ENCODE assay signal across 32 mouse cellular contexts in genomic region chr5:90771369-90771768, GRCm38 (mm10). TPM values are rescaled to one million over a fixed set of nuclear protein-coding genes. Genes with fewer than 3 reads are reported as not detected.
DNase-seq lines count a peak whose midpoint lies in the region; ATAC-seq and TF ChIP-seq lines count a peak whose summit lies in the region.
"Had no signal": no experiment of that assay in that cellular context is flagged by ENCODE, and none has a peak within 500 bp of the region (broad histone marks: within the 10 kb centered on the region; RNA-seq: fewer than 3 reads in every experiment).

No protein-coding gene starts in this region.

- no peak for TF ChIP-seq EP300 in liver, postnatal 0 days (IDR thresholded peaks at IDR 0.05; ENCODE audit: low read depth)

- WGBS in liver, postnatal 0 days (ENCODE audit: insufficient replicate concordance): 38% methylated on average over 3 of the region's 3 CpGs
- 59% methylated on average over 3 of the region's 3 CpGs for WGBS in liver, embryonic 11.5 days
- WGBS in hindbrain, postnatal 0 days: 77% methylated on average over 3 of the region's 3 CpGs

- H3K4me2 ChIP-seq in liver, postnatal 0 days (ENCODE audit: low read depth, low read length): peak overlapping the region; percentile 22; the same call in 1 of the 2 replicates
- no peak overlapping the region; the same call in 1 of the 2 replicates for H3K4me2 ChIP-seq in liver, embryonic 11.5 days
- H3K4me2 ChIP-seq in hindbrain, postnatal 0 days (ENCODE audit: low read depth, low read length): no peak overlapping the region
- H3K4me2 ChIP-seq: forebrain, embryonic 15.5 days; hindbrain, embryonic 14.5 days; midbrain, embryonic 15.5 days; neural tube, embryonic 12.5 days had no signal

- intact Hi-C loops in gastrocnemius, adult 2 months (cut with DNase I): no loop called here
- intact Hi-C loops in gastrocnemius, postnatal 36 days (cut with DNase I): no loop called here

- H3K9me3 ChIP-seq in liver, postnatal 0 days (ENCODE audit: low read length): no peaks in the 10 kb centered on the region
- no peaks in the 10 kb centered on the region for H3K9me3 ChIP-seq in liver, embryonic 11.5 days (ENCODE audit: control insufficient read depth, low read length)
- H3K9me3 ChIP-seq in hindbrain, postnatal 0 days (ENCODE audit: low read length): no peaks in the 10 kb centered on the region
- H3K9me3 ChIP-seq: embryonic facial prominence, embryonic 10.5 days; forebrain, embryonic 15.5 days; G1E; midbrain, embryonic 15.5 days; neural tube, embryonic 12.5 days had no signal

- H3K27ac ChIP-seq in gastrocnemius, adult 2 months: peak overlapping the region; percentile 43; the same call in 1 of the 2 replicates
- peak overlapping the region; percentile 46; the same call in 1 of the 2 replicates for H3K27ac ChIP-seq in liver, postnatal 0 days (ENCODE audit: low read depth)
- no peak overlapping the region; the same call in 1 of the 2 replicates for H3K27ac ChIP-seq in liver, embryonic 11.5 days (ENCODE audit: low read depth, low read length)
- no peak overlapping the region for H3K27ac ChIP-seq in hindbrain, postnatal 0 days
- H3K27ac ChIP-seq: embryonic facial prominence, embryonic 10.5 days; forebrain, embryonic 15.5 days; hindbrain, embryonic 14.5 days; left cerebral cortex, adult 2 months; midbrain, embryonic 15.5 days; neural tube, embryonic 12.5 days had no signal

- no peaks in the 10 kb centered on the region for H3K36me3 ChIP-seq in liver, postnatal 0 days (replicated peaks; ENCODE audit: insufficient read depth, low read length)
- no peaks in the 10 kb centered on the region for H3K36me3 ChIP-seq in liver, embryonic 11.5 days (ENCODE audit: control insufficient read depth, insufficient read depth, low read length)
- no peaks in the 10 kb centered on the region for H3K36me3 ChIP-seq in hindbrain, postnatal 0 days (ENCODE audit: insufficient read depth, low read length)
- H3K36me3 ChIP-seq: embryonic facial prominence, embryonic 10.5 days; forebrain, embryonic 15.5 days; G1E; midbrain, embryonic 15.5 days; neural tube, embryonic 12.5 days had no signal

- H3K4me3 ChIP-seq in gastrocnemius, adult 2 months: no peak overlapping the region
- no peak overlapping the region for H3K4me3 ChIP-seq in liver, postnatal 0 days (ENCODE audit: low read depth, low read length)
- no peak overlapping the region for H3K4me3 ChIP-seq in liver, embryonic 11.5 days (ENCODE audit: low read depth, low read length)
- no peak overlapping the region for H3K4me3 ChIP-seq in hindbrain, postnatal 0 days (ENCODE audit: low read length)
- H3K4me3 ChIP-seq: embryonic facial prominence, embryonic 10.5 days; forebrain, embryonic 15.5 days; left cerebral cortex, adult 2 months; midbrain, embryonic 15.5 days; neural tube, embryonic 12.5 days had no signal

- no peak for DNase-seq in gastrocnemius, adult 2 months
- DNase-seq in gastrocnemius, postnatal 36 days: no peak
- DNase-seq in liver, postnatal 0 days: no peak
- DNase-seq in liver, embryonic 11.5 days (ENCODE audit: low spot score): no peak
- DNase-seq in skeletal muscle tissue, adult 2 months (ENCODE audit: low read depth, low spot score): peak; percentile 25
- DNase-seq in layer of hippocampus, postnatal 10 days (ENCODE audit: low spot score in 2 of 2): no peak
- DNase-seq in hindbrain, postnatal 0 days (ENCODE audit: low spot score): no peak
- DNase-seq: adrenal gland, postnatal 10 days; cerebellum, adult 9-10 months; gastrocnemius, postnatal 10 days; kidney, postnatal 4 days; layer of hippocampus, adult 9-11 months; lung, postnatal 10 days; right cerebral cortex, postnatal 14 days; spleen, adult 18-20 months had no signal

- no peaks in the 10 kb centered on the region for H3K27me3 ChIP-seq in liver, postnatal 0 days (ENCODE audit: insufficient read depth, low read length)
- H3K27me3 ChIP-seq in liver, embryonic 11.5 days (replicated peaks; ENCODE audit: control insufficient read depth, insufficient read depth, low read length): 0 out of 2 replicates have a peak, but pooled peaks cover 2% of the 10 kb centered on the region
- no peaks in the 10 kb centered on the region for H3K27me3 ChIP-seq in hindbrain, postnatal 0 days (ENCODE audit: insufficient read depth, low read length)
- H3K27me3 ChIP-seq: forebrain, embryonic 15.5 days; midbrain, embryonic 15.5 days; neural tube, embryonic 12.5 days had no signal

- no peak for TF ChIP-seq CTCF in gastrocnemius, adult 2 months (IDR thresholded peaks at IDR 0.05)
- no peak for TF ChIP-seq CTCF in liver, postnatal 0 days (IDR thresholded peaks at IDR 0.05; ENCODE audit: low read depth)
- TF ChIP-seq CTCF in hindbrain, postnatal 0 days (IDR thresholded peaks at IDR 0.05; ENCODE audit: low read depth): no peak

- H3K4me1 ChIP-seq in liver, postnatal 0 days (ENCODE audit: insufficient read depth): no peaks in the 10 kb centered on the region
- H3K4me1 ChIP-seq in liver, embryonic 11.5 days (replicated peaks; ENCODE audit: control insufficient read depth, insufficient read depth, low read length): peaks cover 8% of the 10 kb centered on the region
- H3K4me1 ChIP-seq in hindbrain, postnatal 0 days (ENCODE audit: insufficient read depth, low read length): no peaks in the 10 kb centered on the region
- H3K4me1 ChIP-seq: embryonic facial prominence, embryonic 10.5 days; forebrain, embryonic 15.5 days; midbrain, embryonic 15.5 days; neural tube, embryonic 12.5 days had no signal

- no peak overlapping the region for H3K9ac ChIP-seq in liver, postnatal 0 days (replicated peaks)
- no peak overlapping the region for H3K9ac ChIP-seq in liver, embryonic 11.5 days (ENCODE audit: low read depth, low read length)
- no peak overlapping the region for H3K9ac ChIP-seq in hindbrain, postnatal 0 days (replicated peaks; ENCODE audit: low read length)
- H3K9ac ChIP-seq: forebrain, embryonic 15.5 days; hindbrain, embryonic 14.5 days; midbrain, embryonic 15.5 days; neural tube, embryonic 12.5 days had no signal

- ATAC-seq in liver, postnatal 0 days: no peak
- ATAC-seq in liver, embryonic 11.5 days (replicated peaks; ENCODE audit: low FRiP score): no peak
- peak; percentile 62 for ATAC-seq in granulocyte monocyte progenitor cell, adult 5-6 weeks (replicated peaks; ENCODE audit: poor library complexity, severe bottlenecking)
- no peak for ATAC-seq in hindbrain, postnatal 0 days
- ATAC-seq: CD4-positive, CD25-positive, alpha-beta regulatory T cell, adult 4 months; forebrain, embryonic 15.5 days; midbrain, embryonic 15.5 days had no signal

RNA-seq across cellular contexts. Expression of gene Pf4, which starts 0.9 kb away (rescaled TPM):
- total RNA-seq in gastrocnemius, adult 2 months (2021): 10 to 100 TPM in 1 of 2 experiments, 1 to 10 TPM in 1; 5.4 to 12.4 TPM
- 10 to 100 TPM in 1 of 2 experiments, 1 to 10 TPM in 1; 7.0 to 12.9 TPM for total RNA-seq in gastrocnemius, postnatal 36 days (2021)
- polyA plus RNA-seq in liver, postnatal 0 days (2015; fragmentation: Nextera tagmentation; extraction: Ambion mirVana): 704 and 712 TPM in 2 replicates
- 911 and 984 TPM in 2 replicates for polyA plus RNA-seq in liver, embryonic 11.5 days (2014; fragmentation: Nextera tagmentation; extraction: Ambion mirVana)
- 5.8 TPM in 1 of 2 replicates, not detected in the other for total RNA-seq in granulocyte monocyte progenitor cell, adult 5-6 weeks (2014; fragmentation: Nextera tagmentation)
- total RNA-seq in granulocyte monocyte progenitor cell, adult 5-6 weeks (2017): 2.4 and 6.6 TPM in 2 replicates
- total RNA-seq in layer of hippocampus, postnatal 10 days (2021): 1 to 10 TPM; 5.6 to 7.1 TPM
- total RNA-seq in hindbrain, postnatal 0 days (2014; rRNA removed): 20.3 and 32.5 TPM in 2 replicates
- 59.5 and 75.7 TPM in 2 replicates for polyA plus RNA-seq in hindbrain, postnatal 0 days (2015; fragmentation: Nextera tagmentation; extraction: Ambion mirVana)
- polyA plus RNA-seq: CD4-positive, CD25-positive, alpha-beta regulatory T cell, adult 4 months had no signal

RNA-seq across cellular contexts. Expression of gene Ppbp, which starts 3.1 kb away (rescaled TPM):
- total RNA-seq in gastrocnemius, adult 2 months (2021): under 1 TPM in 1 of 2 experiments, not detected in 1; 0.54 TPM
- total RNA-seq in gastrocnemius, postnatal 36 days (2021): under 1 TPM; 0.23 to 0.25 TPM
- 257 and 263 TPM in 2 replicates for polyA plus RNA-seq in liver, postnatal 0 days (2015; fragmentation: Nextera tagmentation; extraction: Ambion mirVana)
- polyA plus RNA-seq in liver, embryonic 11.5 days (2014; fragmentation: Nextera tagmentation; extraction: Ambion mirVana): 153 and 155 TPM in 2 replicates
- not detected in 2 replicates for total RNA-seq in granulocyte monocyte progenitor cell, adult 5-6 weeks (2014; fragmentation: Nextera tagmentation)
- total RNA-seq in granulocyte monocyte progenitor cell, adult 5-6 weeks (2017): not detected in 2 replicates
- total RNA-seq in layer of hippocampus, postnatal 10 days (2021): not detected
- total RNA-seq in hindbrain, postnatal 0 days (2014; rRNA removed): 0.37 and 1.5 TPM in 2 replicates
- polyA plus RNA-seq in hindbrain, postnatal 0 days (2015; fragmentation: Nextera tagmentation; extraction: Ambion mirVana): 0.49 and 0.61 TPM in 2 replicates
- polyA plus RNA-seq: CD4-positive, CD25-positive, alpha-beta regulatory T cell, adult 4 months had no signal

RNA-seq across cellular contexts. Expression of gene Cxcl5, which starts 12.2 kb away (rescaled TPM):
- not detected for total RNA-seq in gastrocnemius, adult 2 months (2021)
- not detected for total RNA-seq in gastrocnemius, postnatal 36 days (2021)
- polyA plus RNA-seq in liver, postnatal 0 days (2015; fragmentation: Nextera tagmentation; extraction: Ambion mirVana): 1.7 and 1.9 TPM in 2 replicates
- polyA plus RNA-seq in liver, embryonic 11.5 days (2014; fragmentation: Nextera tagmentation; extraction: Ambion mirVana): 1.7 and 3.1 TPM in 2 replicates
- not detected in 2 replicates for total RNA-seq in granulocyte monocyte progenitor cell, adult 5-6 weeks (2014; fragmentation: Nextera tagmentation)
- total RNA-seq in granulocyte monocyte progenitor cell, adult 5-6 weeks (2017): not detected in 2 replicates
- total RNA-seq in layer of hippocampus, postnatal 10 days (2021): under 1 TPM; 0.23 to 0.27 TPM
- total RNA-seq in hindbrain, postnatal 0 days (2014; rRNA removed): not detected in 2 replicates
- polyA plus RNA-seq in hindbrain, postnatal 0 days (2015; fragmentation: Nextera tagmentation; extraction: Ambion mirVana): 0.28 and 0.55 TPM in 2 replicates
- total RNA-seq: adrenal gland, postnatal 10 days; G1E; gastrocnemius, postnatal 10 days had no signal
- polyA plus RNA-seq: CD4-positive, CD25-positive, alpha-beta regulatory T cell, adult 4 months; G1E; heart, embryonic 14.5 days; neural tube, embryonic 12.5 days had no signal

RNA-seq across cellular contexts. Expression of gene Cxcl3, which starts 14.5 kb away (rescaled TPM):
- not detected for total RNA-seq in gastrocnemius, adult 2 months (2021)
- total RNA-seq in gastrocnemius, postnatal 36 days (2021): not detected
- polyA plus RNA-seq in liver, postnatal 0 days (2015; fragmentation: Nextera tagmentation; extraction: Ambion mirVana): not detected in 2 replicates
- 0.25 TPM in 1 of 2 replicates, not detected in the other for polyA plus RNA-seq in liver, embryonic 11.5 days (2014; fragmentation: Nextera tagmentation; extraction: Ambion mirVana)
- total RNA-seq in granulocyte monocyte progenitor cell, adult 5-6 weeks (2014; fragmentation: Nextera tagmentation): not detected in 2 replicates
- total RNA-seq in granulocyte monocyte progenitor cell, adult 5-6 weeks (2017): 0.21 TPM in 1 of 2 replicates, not detected in the other
- not detected for total RNA-seq in layer of hippocampus, postnatal 10 days (2021)
- total RNA-seq in hindbrain, postnatal 0 days (2014; rRNA removed): not detected in 2 replicates
- 0.24 and 0.29 TPM in 2 replicates for polyA plus RNA-seq in hindbrain, postnatal 0 days (2015; fragmentation: Nextera tagmentation; extraction: Ambion mirVana)
- total RNA-seq: adrenal gland, postnatal 10 days; gastrocnemius, postnatal 10 days; heart, postnatal 36 days; left cerebral cortex, adult 2 months; left cerebral cortex, postnatal 36 days had no signal
- polyA plus RNA-seq: brain, embryonic 14.5 days; cortical plate, adult 2 months; forebrain, embryonic 15.5 days; heart, embryonic 14.5 days; hindbrain, embryonic 14.5 days; intestine, embryonic 16.5 days; kidney, embryonic 14.5 days; liver, embryonic 16.5 days; midbrain, embryonic 15.5 days; neural tube, embryonic 12.5 days had no signal

RNA-seq across cellular contexts. Expression of gene Cxcl15, which starts 23.0 kb away (rescaled TPM):
- not detected for total RNA-seq in gastrocnemius, adult 2 months (2021)
- total RNA-seq in gastrocnemius, postnatal 36 days (2021): not detected
- 0.08 TPM in 1 of 2 replicates, not detected in the other for polyA plus RNA-seq in liver, postnatal 0 days (2015; fragmentation: Nextera tagmentation; extraction: Ambion mirVana)
- not detected in 2 replicates for polyA plus RNA-seq in liver, embryonic 11.5 days (2014; fragmentation: Nextera tagmentation; extraction: Ambion mirVana)
- total RNA-seq in granulocyte monocyte progenitor cell, adult 5-6 weeks (2014; fragmentation: Nextera tagmentation): not detected in 2 replicates
- not detected in 2 replicates for total RNA-seq in granulocyte monocyte progenitor cell, adult 5-6 weeks (2017)
- total RNA-seq in layer of hippocampus, postnatal 10 days (2021): not detected
- total RNA-seq in hindbrain, postnatal 0 days (2014; rRNA removed): not detected in 2 replicates
- not detected in 2 replicates for polyA plus RNA-seq in hindbrain, postnatal 0 days (2015; fragmentation: Nextera tagmentation; extraction: Ambion mirVana)
- total RNA-seq: adrenal gland, postnatal 10 days; gastrocnemius, postnatal 10 days; heart, postnatal 36 days; left cerebral cortex, adult 2 months; left cerebral cortex, postnatal 36 days had no signal
- polyA plus RNA-seq: brain, embryonic 14.5 days; CD4-positive, CD25-positive, alpha-beta regulatory T cell, adult 4 months; cortical plate, adult 2 months; embryonic facial prominence, embryonic 10.5 days; forebrain, embryonic 15.5 days; G1E; heart, embryonic 14.5 days; hindbrain, embryonic 14.5 days; kidney, embryonic 14.5 days; liver, embryonic 16.5 days; midbrain, embryonic 15.5 days; neural tube, embryonic 12.5 days had no signal

Comparison
In these comparisons a context has a peak if more than half of its experiments do, and no peak if none do; other contexts are left out.
1. H3K27ac ChIP-seq: peak in gastrocnemius, adult 2 months (single experiment) and liver, postnatal 0 days (single experiment); none in liver, embryonic 11.5 days (single experiment) and hindbrain, postnatal 0 days (single experiment).